Mouse (Mus musculus) spleen, postnatal 14 days (tissue): Measurements from ENCODE around the gene Cxcl5.

ENCODE experiments used
- DNase-seq, 2 experiments: peaks; one replicate each; pipeline ENCODE4 v3.0.0; 2021 to 2022; ENCODE audit warnings: low spot score in 2 of 2

Gene Cxcl5

GRCm38 (mm10) chr5:90759077-90760065, at the start of gene Cxcl5:
TSS of gene Cxcl5 (plus strand) at chr5:90759360.
- DNase-seq, result no peak

- no peak for DNase-seq
Measured at GRCm38 (mm10) chr5:90711409-90711808, 47.8 kb upstream of the Cxcl5 start.

- DNase-seq, result no peak
Measured at GRCm38 (mm10) chr5:90717937-90718336, 41.2 kb upstream of the Cxcl5 start.

- no peak for DNase-seq
Measured at GRCm38 (mm10) chr5:90722656-90723055, 36.5 kb upstream of the Cxcl5 start.

DNA sequence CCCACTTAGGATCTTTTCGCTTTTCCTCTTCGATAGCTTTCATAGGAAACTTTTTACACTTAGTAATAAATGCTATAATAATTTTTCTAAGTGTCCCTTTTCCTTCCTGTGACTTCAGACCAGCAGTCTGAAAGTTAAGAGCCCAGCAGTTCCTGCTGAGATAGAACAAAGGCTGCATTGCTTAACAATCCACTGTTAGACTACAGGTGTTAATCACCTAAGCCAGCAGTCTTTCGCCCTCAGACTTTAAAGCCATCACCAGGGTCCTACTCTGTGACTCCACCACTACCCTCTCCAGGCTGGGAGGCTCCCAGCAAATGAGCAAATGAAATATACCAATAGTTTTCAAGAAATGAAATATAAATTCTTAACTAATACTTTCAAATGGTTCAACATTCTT, 30.9 kb upstream of the Cxcl5 start:
- no peak for DNase-seq

GRCm38 (mm10) chr5:90731480-90731879, 27.7 kb upstream of the Cxcl5 start:
- DNase-seq, result no peak

DNA sequence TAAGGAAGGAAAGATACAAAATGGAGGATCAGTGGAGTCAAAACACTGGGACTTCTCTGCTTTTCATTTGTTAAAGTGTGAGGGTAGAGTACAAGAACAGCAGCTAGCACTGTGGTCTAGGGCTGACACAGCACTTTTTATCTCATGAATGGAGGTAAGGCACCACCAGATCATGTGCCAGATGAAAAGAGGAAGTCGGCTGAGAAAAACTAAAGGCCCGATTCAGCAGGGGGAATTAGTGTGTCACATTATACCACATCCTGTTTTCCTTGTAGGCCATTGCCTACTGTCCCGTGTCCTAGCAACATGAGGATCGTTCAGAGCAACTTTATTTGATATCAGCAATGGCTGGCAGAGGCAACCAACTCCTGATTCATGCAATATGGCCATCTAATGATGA, 17.1 kb upstream of the Cxcl5 start:
- no peak for DNase-seq

- no peak for DNase-seq
Measured at GRCm38 (mm10) chr5:90753934-90754333, 5.2 kb upstream of the Cxcl5 start.

DNA sequence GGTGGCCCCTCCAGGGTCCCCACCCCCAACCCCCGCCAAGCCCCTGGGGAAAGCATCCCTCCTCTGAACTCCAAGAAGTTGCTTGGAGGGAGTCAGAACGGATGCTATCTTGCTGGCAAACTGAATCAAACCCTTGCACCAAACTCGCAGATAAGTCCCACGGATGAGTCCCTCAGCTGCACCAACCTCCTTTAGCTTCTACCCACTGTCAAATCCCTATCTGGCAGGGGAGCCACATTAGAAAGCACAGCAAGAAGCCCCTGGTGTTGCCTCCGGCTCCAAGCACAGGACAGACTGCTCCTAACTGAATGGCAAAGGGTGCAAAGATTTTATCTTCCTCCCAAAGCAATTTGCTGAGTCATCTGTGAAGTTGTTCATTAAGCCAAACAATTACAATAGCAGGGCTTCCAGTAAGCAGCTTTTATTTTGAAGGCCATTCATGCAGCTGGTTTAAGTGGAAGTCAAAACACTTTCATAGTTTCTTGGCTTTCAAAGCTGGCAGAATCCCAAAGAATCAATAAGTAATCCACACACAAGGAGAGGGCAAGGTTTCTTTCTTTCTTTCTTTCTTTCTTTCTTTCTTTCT, 1.0 kb upstream of the Cxcl5 start:
- no peak for DNase-seq

GRCm38 (mm10) chr5:90760303-90760702, 1.1 kb downstream of the Cxcl5 start:
- no peak for DNase-seq

- no peak for DNase-seq
Measured at GRCm38 (mm10) chr5:90760844-90761243, 1.7 kb downstream of the Cxcl5 start.

- DNase-seq, result no peak
Measured at GRCm38 (mm10) chr5:90761834-90762233, 2.7 kb downstream of the Cxcl5 start.

DNA sequence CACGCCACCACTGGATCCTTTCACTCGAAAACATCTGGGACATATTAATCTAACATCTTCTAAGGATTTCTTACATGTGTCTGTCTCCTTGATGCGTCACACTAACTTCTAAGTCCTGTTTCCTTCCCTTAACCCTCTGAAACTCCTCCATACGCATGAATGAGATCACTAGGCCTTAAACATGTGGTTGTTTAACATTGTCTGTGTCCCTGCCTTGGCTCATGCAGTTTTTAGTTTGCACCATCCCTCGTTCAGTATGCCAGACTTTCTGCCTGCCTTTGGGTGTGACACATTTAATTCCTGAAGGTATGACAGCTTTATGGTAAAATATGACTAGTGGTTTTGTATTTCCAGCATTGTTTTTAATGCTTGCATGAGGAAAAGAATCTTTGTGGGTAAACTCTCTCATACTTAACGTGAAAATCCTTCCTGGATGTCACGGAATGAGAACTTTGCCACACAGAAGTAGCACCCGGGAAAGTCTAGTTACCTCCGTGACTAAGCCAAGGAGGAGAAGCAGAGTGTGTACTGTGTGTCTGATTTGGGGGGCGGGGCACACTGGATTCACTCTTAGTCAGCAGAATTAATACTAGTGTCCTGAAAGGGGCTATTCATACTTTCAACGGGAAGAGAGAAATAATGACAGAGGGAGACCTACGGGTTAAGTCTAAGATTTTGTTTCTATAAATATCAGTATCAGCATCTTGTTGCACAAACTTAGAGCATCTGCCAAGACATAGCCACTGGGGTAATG, 4.9 kb downstream of the Cxcl5 start:
- no peak for DNase-seq

DNA sequence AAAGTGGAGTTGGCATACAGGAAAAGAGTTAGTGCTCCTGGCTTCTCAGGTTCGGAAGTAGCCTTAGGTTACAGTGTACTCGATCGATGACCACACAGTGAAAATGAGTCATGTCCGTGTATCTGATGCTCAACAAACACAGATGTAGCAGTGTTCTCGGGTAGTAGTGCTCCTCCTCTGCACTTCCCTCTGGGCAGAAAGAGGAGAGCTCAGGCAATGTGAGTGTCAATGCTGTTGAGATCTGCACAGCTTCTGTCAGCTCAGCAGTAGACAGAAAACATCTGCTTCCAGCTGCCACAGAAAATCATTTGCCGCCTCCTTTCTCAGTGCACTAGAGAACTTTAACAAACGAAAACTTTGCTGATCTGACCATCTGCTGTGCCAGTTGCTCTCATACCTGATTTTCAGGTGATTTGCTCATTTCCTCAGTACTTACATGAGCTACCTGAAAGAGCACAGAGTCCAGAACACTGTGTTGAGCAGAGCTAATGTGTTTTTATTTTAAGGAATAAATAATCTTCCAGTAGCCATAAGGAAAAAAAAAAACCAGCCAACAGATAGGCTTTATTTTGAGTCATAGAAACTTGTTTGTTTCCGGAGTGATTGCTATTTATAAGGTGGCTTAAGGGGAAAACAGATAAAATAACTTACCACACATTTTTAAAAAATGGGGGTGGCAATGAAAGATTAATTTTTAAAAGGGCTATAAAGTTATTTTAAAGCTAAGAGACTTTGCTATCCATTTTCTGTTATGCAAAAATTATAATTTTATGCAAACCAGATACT, 6.9 kb downstream of the Cxcl5 start:
- no peak for DNase-seq

DNA sequence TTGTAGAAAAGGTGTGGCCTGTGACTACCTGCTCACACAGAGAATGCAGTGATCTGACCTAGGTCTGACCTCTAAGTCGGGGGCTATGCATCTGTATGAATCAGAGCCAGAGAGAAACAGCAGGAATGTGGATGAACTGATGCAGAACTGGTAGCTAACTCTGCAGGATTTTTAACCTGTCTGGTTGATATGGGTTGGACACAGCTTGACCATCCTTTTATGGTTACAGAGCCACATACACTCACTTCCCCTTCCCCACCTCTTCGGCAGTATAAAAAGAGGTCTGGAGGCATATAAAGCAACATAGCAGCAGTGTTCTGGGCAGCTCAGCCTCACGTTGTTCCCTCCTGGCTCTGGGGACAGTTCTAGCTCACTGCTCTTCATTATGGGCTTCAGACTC, 9.1 kb downstream of the Cxcl5 start, which contains the start of gene Ppbp:
Ppbp (plus strand) TSS at position 301 of the 400 bp plus-strand sequence.
- DNase-seq, result no peak

GRCm38 (mm10) chr5:90771369-90771768, 12.2 kb downstream of the Cxcl5 start:
- DNase-seq, result no peak

DNA sequence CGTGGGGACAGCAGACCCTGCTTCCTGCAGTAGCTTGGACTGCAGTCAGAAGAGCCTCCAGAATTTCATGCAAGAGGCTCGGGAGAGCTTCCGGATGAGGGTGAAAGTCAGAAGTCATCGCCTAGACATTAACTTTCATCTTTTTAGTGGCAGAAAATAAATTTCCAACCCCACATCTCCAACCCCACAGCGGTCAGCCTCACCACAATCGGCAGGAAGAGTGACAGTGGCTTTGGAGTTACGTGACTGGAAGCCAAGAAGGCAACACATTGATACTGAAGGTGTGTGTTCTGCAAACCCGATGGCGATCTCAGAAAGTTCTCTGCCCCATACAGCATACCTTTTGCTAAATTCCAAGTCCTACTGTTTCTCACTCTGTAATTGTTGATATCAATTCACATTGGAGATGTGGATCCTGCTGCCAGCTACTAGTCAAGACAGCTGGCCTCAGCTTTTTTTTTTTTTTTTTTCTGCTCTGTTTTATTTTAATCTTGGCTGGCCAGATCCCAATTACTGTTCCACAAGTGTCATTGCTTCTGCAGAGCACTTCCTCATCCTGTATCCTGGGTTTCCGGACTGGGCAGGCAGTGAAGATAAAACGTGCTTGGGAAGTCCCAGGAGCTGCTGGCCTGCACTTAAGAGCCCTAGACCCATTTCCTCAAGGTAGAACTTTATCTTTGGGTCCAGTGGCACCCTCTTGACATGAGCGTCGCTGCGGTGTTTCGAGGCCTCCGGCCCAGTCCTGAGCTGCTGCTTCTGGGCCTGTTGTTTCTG, 12.9 kb downstream of the Cxcl5 start, which contains the start of gene Pf4:
Pf4 (plus strand) TSS at position 556 of the 774 bp plus-strand sequence.
- no peak for DNase-seq

GRCm38 (mm10) chr5:90775562-90775961, 16.4 kb downstream of the Cxcl5 start:
- DNase-seq, result no peak

- no peak for DNase-seq
Measured at GRCm38 (mm10) chr5:90777621-90778020, 18.5 kb downstream of the Cxcl5 start.

- no peak for DNase-seq
Measured at GRCm38 (mm10) chr5:90778856-90779255, 19.7 kb downstream of the Cxcl5 start.

- no peak for DNase-seq
Measured at GRCm38 (mm10) chr5:90783697-90784096, 24.5 kb downstream of the Cxcl5 start.
